Mouse (Mus musculus) cerebellum, adult 2 months (tissue): Measurements from ENCODE around the gene H2al1j.

Experiments
- CTCF ChIP-seq: fragments of 200-500 bp; IDR thresholded peaks from 2 replicates; pipeline ENCODE4 v1.5.1; 2011; ENCODE audit warnings: low read depth, mild to moderate bottlenecking, control low read depth, low read length, moderate library complexity, borderline replicate concordance; ENCODE audit not compliant: insufficient read depth
- POLR2A ChIP-seq: fragments of 200-500 bp; IDR thresholded peaks from 2 replicates; pipeline ENCODE4 v1.6.1; 2011; ENCODE audit warnings: low read length, control low read depth, borderline replicate concordance; ENCODE audit not compliant: insufficient read depth

- TF ChIP-seq CTCF (no peak), POLR2A (no peak)
These were observed 46.9 kb upstream of the H2al1j start for GRCm38 (mm10) chrX:11280741-11281140.
